Mouse (Mus musculus): ENCODE results near the gene Olfr1140.

Gene Olfr1140

DNA sequence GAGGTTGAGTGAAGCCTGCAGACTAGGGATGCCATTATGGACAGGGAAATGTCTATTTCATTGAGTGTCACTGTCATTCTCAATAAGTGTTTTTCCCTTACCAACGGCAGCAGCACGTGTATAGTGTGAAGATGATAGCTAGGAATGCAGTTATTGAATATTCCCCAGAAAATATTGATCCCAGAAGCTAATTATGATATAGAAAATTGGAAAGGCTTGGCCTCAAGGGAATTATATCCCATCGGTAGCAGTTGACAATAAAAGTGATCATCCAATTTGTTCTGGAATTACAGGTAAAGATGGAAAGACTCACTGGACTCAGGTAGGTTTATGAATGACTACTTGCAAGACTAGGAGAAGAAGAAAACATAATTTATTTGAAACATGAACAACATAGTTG is at the start of gene Olfr1140:
Gene Olfr1140 (plus strand): TSS at position 301 of the 400 bp plus-strand sequence.
- no peak for TF ChIP-seq GATA4 (IDR thresholded peaks at IDR 0.05; ENCODE audit: insufficient replicate concordance, low read length)

- no peak for TF ChIP-seq GATA4 (IDR thresholded peaks at IDR 0.05; ENCODE audit: insufficient replicate concordance, low read length)
These were observed 49.7 kb upstream of the Olfr1140 start, which contains the start of gene Olfr1136 for GRCm38 (mm10) chr2:87693847-87694246. Olfr1136 (minus strand) TSS chr2:87693947.

DNA sequence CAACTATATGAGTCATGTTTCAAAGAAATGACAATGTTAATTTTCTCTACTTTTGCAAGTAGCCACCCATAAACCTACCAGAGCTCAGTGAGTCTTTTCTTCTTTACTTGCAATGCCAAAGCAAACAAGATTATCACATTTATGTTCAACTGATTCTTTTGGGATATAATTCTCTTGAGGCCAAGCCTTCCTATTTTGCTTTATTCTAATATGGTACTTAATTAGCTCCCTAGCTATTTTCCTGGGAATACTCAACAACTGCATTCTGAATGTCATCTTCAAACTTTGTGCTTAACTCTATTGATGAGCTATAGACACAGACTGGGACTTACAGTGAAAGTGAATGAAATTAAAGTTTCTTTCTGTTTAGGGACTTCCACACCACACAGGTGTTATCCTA is 30.5 kb upstream of the Olfr1140 start, which contains the start of gene Olfr1137:
Gene Olfr1137 (minus strand): TSS at position 101 of the 400 bp plus-strand sequence.
- no peak for TF ChIP-seq GATA4 (IDR thresholded peaks at IDR 0.05; ENCODE audit: insufficient replicate concordance, low read length)

GRCm38 (mm10) chr2:87739878-87740277 is 3.7 kb upstream of the Olfr1140 start, which contains the start of gene Olfr1138:
Olfr1138 (minus strand) TSS chr2:87739978.
- no peak for TF ChIP-seq GATA4 (IDR thresholded peaks at IDR 0.05; ENCODE audit: insufficient replicate concordance, low read length)

GRCm38 (mm10) chr2:87753891-87754290 is 10.3 kb downstream of the Olfr1140 start, which contains the start of gene Olfr1141:
Olfr1141 (minus strand) TSS chr2:87753991.
- TF ChIP-seq GATA4 (IDR thresholded peaks at IDR 0.05; ENCODE audit: insufficient replicate concordance, low read length): no peak

DNA sequence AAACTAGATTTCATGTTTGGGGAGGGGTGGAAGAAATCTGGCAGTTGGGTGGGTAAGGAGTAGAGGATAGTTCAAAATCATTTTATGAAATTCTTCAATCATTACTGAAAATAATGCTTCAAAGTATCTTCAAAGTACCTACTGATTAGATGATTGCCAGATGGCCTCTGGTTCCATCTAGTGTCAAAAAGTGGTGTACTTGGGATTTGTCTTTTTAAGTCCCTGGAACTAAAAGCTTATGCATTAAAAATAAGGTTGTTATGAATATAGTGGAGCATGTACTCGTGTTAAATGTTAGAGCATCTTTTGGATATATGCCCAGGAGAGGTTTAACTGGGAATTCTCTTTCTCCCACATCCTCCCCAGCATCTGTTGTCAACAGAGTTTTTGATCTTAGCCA is 32.6 kb downstream of the Olfr1140 start:
- no peak for TF ChIP-seq GATA4 (IDR thresholded peaks at IDR 0.05; ENCODE audit: insufficient replicate concordance, low read length)

GRCm38 (mm10) chr2:87779183-87779582 is 35.6 kb downstream of the Olfr1140 start, which contains the start of gene Olfr152:
Olfr152 (plus strand) TSS chr2:87779483.
- TF ChIP-seq GATA4 (IDR thresholded peaks at IDR 0.05; ENCODE audit: insufficient replicate concordance, low read length): no peak
